Mouse (Mus musculus) duodenum, adult 2 months (tissue): ENCODE data around the gene Ms4a4a. TPM values are rescaled to one million over a fixed set of nuclear protein-coding genes. Genes with fewer than 3 reads are reported as not detected.

Source experiments
- polyA plus RNA-seq: library from polyadenylated mRNA; depleted of rRNA; stranded (reverse); fragments of >200 nt; gene quantifications from 2 replicates; pipeline ENCODE4 v1.2.3, GENCODE M21; 2012; ENCODE audit warnings: low replicate concordance; rRNA removed

Gene Ms4a4a
- polyA plus RNA-seq, result 0.51 TPM in 1 of 2 replicates, not detected in the other

GRCm38 (mm10) chr19:11375273-11375672 is at the start of gene Ms4a4a:
TSS of gene Ms4a4a (plus strand) at chr19:11375523.

DNA sequence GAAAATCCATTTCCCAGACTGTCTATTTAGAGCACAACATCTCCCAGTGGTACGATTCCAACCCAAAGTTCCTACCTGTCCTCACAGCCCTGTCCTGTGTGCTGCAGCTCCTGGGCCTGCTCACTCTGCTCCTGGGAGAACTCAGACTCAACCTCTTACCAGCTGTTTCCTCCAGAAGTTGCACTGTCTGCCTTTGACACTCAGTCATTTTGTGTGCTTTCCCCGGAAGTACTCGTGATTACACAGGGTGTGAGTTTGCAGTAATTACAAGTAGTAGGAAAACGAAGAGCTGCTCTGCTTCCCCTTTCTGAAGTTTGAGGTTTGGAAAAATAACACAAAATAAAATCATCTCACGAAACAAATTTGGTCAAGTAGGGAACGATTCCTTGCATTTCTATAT is 39.4 kb upstream of the Ms4a4a start, which contains the start of gene Ms4a7:
TSS of gene Ms4a7 (minus strand) at position 215 of the 400 bp plus-strand sequence.

DNA sequence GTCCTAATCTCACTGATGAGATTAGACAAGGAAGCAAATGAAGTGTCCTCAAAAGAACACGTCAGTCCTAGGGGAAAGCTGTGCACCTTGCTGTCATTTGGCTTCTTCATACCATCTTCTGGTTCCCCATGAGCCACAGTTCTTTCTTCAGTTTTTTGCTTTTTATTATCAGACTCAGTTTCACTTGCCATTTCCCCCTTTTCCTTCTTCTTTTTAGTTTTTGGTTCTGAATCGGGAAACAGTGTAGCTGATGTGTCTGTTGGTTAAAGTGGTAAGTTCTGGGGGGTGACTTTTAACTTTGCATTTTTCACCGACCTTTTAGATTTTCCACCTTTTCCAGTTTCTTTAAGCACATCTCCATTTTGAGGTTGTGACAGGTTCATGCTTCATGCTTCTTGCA is 29.2 kb downstream of the Ms4a4a start, which contains the start of gene Ms4a4c:
TSS of gene Ms4a4c (plus strand) at position 244 of the 400 bp plus-strand sequence.

Other genes starting within 250 kb of the Ms4a4a start
- not detected in 2 replicates for gene 1700017D01Rik, start 244.6 kb upstream of the Ms4a4a start, polyA plus RNA-seq
- gene 1700025F22Rik, start 210.2 kb upstream of the Ms4a4a start, polyA plus RNA-seq, result not detected in 2 replicates
- gene Ms4a13, start 178.8 kb upstream of the Ms4a4a start, polyA plus RNA-seq, result not detected in 2 replicates
- gene Ms4a12, start 143.1 kb upstream of the Ms4a4a start, polyA plus RNA-seq, result 6.5 and 10.0 TPM in 2 replicates
- 0.12 TPM in 1 of 2 replicates, not detected in the other for gene Ms4a1, start 109.3 kb upstream of the Ms4a4a start, polyA plus RNA-seq
- not detected in 2 replicates for gene Ms4a5, start 91.7 kb upstream of the Ms4a4a start, polyA plus RNA-seq
- gene Ms4a14, start 61.1 kb upstream of the Ms4a4a start, polyA plus RNA-seq, result 0.14 TPM in 1 of 2 replicates, not detected in the other
- 0.34 and 0.76 TPM in 2 replicates for gene Ms4a7, start 39.4 kb upstream of the Ms4a4a start, polyA plus RNA-seq
- gene Ms4a4c, start 29.2 kb downstream of the Ms4a4a start, polyA plus RNA-seq, result 0.05 TPM in 1 of 2 replicates, not detected in the other
- gene Ms4a4b, start 68.0 kb downstream of the Ms4a4a start, polyA plus RNA-seq, result 0.87 and 1.2 TPM in 2 replicates
- gene Ms4a6c, start 93.8 kb downstream of the Ms4a4a start, polyA plus RNA-seq, result 0.33 and 0.56 TPM in 2 replicates
- gene Gm8369, start 110.4 kb downstream of the Ms4a4a start, polyA plus RNA-seq, result 0.21 TPM in 1 of 2 replicates, not detected in the other
- gene Ms4a6b, start 141.0 kb downstream of the Ms4a4a start, polyA plus RNA-seq, result 0.58 and 1.4 TPM in 2 replicates
- gene Ms4a4d, start 161.3 kb downstream of the Ms4a4a start, polyA plus RNA-seq, result 5.7 and 15.9 TPM in 2 replicates
- 0.56 and 2.3 TPM in 2 replicates for gene Ms4a6d, start 229.3 kb downstream of the Ms4a4a start, polyA plus RNA-seq
- not detected in 2 replicates for gene Ms4a2, start 248.2 kb downstream of the Ms4a4a start, polyA plus RNA-seq